Mouse (Mus musculus) adipose tissue, adult 10 weeks (tissue): ENCODE measurements around the gene Ccrl2. TPM values are rescaled to one million over a fixed set of nuclear protein-coding genes. Genes with fewer than 3 reads are reported as not detected.

ENCODE experiments used
- polyA plus RNA-seq: library from polyadenylated mRNA; stranded (reverse); fragments of 350-450 nt; fragmentation: Illumina TruSeq; extraction: RNeasy Lipid Tissue Mini Kit (QIAGEN cat#74804); gene quantifications from one replicate; pipeline ENCODE4 v1.2.3, GENCODE M21; 2014; ENCODE audit warnings: low read depth, low replicate concordance

Gene Ccrl2
- polyA plus RNA-seq: 2.5 TPM

GRCm38 (mm10) chr9:111056798-111057543 lies at the start of gene Ccrl2:
Gene Ccrl2, minus strand, starts transcription at chr9:111057519.

GRCm38 (mm10) chr9:111019022-111019421 lies 38.3 kb downstream of the Ccrl2 start, which contains the start of gene Ltf:
Gene Ltf, plus strand, starts transcription at chr9:111019271.

Other genes with a start within 250 kb of the Ccrl2 start
- gene Prss44, start 243.5 kb downstream of the Ccrl2 start, polyA plus RNA-seq: 0.50 TPM
- 0.55 TPM for gene Prss43, start 230.8 kb downstream of the Ccrl2 start, polyA plus RNA-seq
- 0.77 TPM for gene Prss45, start 222.9 kb downstream of the Ccrl2 start, polyA plus RNA-seq
- 1.9 TPM for gene Prss46, start 213.0 kb downstream of the Ccrl2 start, polyA plus RNA-seq
- 0.56 TPM for gene Prss50, start 199.6 kb downstream of the Ccrl2 start, polyA plus RNA-seq
- 15.2 TPM for gene Als2cl, start 177.6 kb downstream of the Ccrl2 start, polyA plus RNA-seq
- gene Tmie, start 177.4 kb downstream of the Ccrl2 start, polyA plus RNA-seq: 1.6 TPM
- gene Fam240a, start 140.7 kb downstream of the Ccrl2 start, polyA plus RNA-seq: not detected
- gene Tdgf1, start 111.4 kb downstream of the Ccrl2 start, polyA plus RNA-seq: 0.15 TPM
- gene Lrrc2, start 106.0 kb downstream of the Ccrl2 start, polyA plus RNA-seq: not detected
- 2.5 TPM for gene Rtp3, start 66.9 kb downstream of the Ccrl2 start, polyA plus RNA-seq
- gene Ltf, start 38.2 kb downstream of the Ccrl2 start, polyA plus RNA-seq: 108 TPM
- gene Lrrfip2, start 60.1 kb upstream of the Ccrl2 start, polyA plus RNA-seq: 36.5 TPM
- 24.6 TPM for gene Mlh1, start 214.3 kb upstream of the Ccrl2 start, polyA plus RNA-seq
- 22.0 TPM for gene Epm2aip1, start 214.4 kb upstream of the Ccrl2 start, polyA plus RNA-seq